Comparison of ENCODE assay signal across 19 mouse cellular contexts in genomic region chr14:121987287-121987686, GRCm38 (mm10). TPM values are rescaled to one million over a fixed set of nuclear protein-coding genes. Genes with fewer than 3 reads are reported as not detected.
A peak's percentile ranks its signal among the peaks of the same experiment; 100 is the strongest.
DNase-seq lines count a peak whose midpoint lies in the region; ATAC-seq and TF ChIP-seq lines count a peak whose summit lies in the region.
"Had no signal": no experiment of that assay in that cellular context is flagged by ENCODE, and none has a peak within 500 bp of the region (broad histone marks: within the 10 kb centered on the region; RNA-seq: fewer than 3 reads in every experiment).

No protein-coding gene starts in this region.

- no peak overlapping the region for H3K9ac ChIP-seq in heart, embryonic 11.5 days (ENCODE audit: low read depth, low read length)
- no peak overlapping the region for H3K9ac ChIP-seq in heart, embryonic 12.5 days
- H3K9ac ChIP-seq: embryonic facial prominence, embryonic 13.5 days; forebrain, embryonic 15.5 days; hindbrain, embryonic 13.5 days; lung, embryonic 15.5 days; midbrain, embryonic 12.5 days; neural tube, embryonic 15.5 days had no signal

- H3K27me3 ChIP-seq in heart, embryonic 11.5 days (ENCODE audit: control insufficient read depth, insufficient read depth, low read length): no peaks in the 10 kb centered on the region
- no peaks in the 10 kb centered on the region for H3K27me3 ChIP-seq in heart, embryonic 12.5 days (replicated peaks)
- H3K27me3 ChIP-seq in spleen, adult 2 months (ENCODE audit: control insufficient read depth, insufficient read depth, low read length): no peaks in the 10 kb centered on the region
- H3K27me3 ChIP-seq: embryonic facial prominence, embryonic 13.5 days; forebrain, embryonic 15.5 days; hindbrain, embryonic 13.5 days; lung, embryonic 15.5 days; midbrain, embryonic 12.5 days; neural tube, embryonic 15.5 days had no signal

- DNase-seq in spleen, adult 2 months (ENCODE audit: low read depth in 1 of 2, low spot score in 2 of 2): no peak
- DNase-seq in spleen, postnatal 4 days (ENCODE audit: low spot score in 2 of 2): no peak
- DNase-seq in lung, postnatal 14 days: no peak
- DNase-seq in gastrocnemius, postnatal 10 days: no peak
- DNase-seq in thymus, postnatal 10 days (ENCODE audit: low spot score in 2 of 2): no peak
- DNase-seq: cerebellum, postnatal 14 days; kidney, adult 18-20 months had no signal

- 0 out of 2 replicates have a peak, but pooled peaks cover 3% of the 10 kb centered on the region for H3K4me1 ChIP-seq in heart, embryonic 11.5 days (ENCODE audit: control insufficient read depth, insufficient read depth, low read length)
- H3K4me1 ChIP-seq in heart, embryonic 12.5 days (replicated peaks): peaks cover 20% of the 10 kb centered on the region
- H3K4me1 ChIP-seq in spleen, adult 2 months (ENCODE audit: control insufficient read depth, insufficient read depth, insufficient read length): peaks cover 26% of the 10 kb centered on the region
- H3K4me1 ChIP-seq: embryonic facial prominence, embryonic 13.5 days; forebrain, embryonic 15.5 days; hindbrain, embryonic 13.5 days; midbrain, embryonic 12.5 days; neural tube, embryonic 15.5 days had no signal

- TF ChIP-seq POLR2A in spleen, adult 2 months (IDR thresholded peaks at IDR 0.05; ENCODE audit: low read depth, low read length): no peak

- H3K36me3 ChIP-seq in heart, embryonic 11.5 days (ENCODE audit: control insufficient read depth, insufficient read depth, low read length): peaks cover 2% of the 10 kb centered on the region; the same call in 1 of the 2 replicates
- H3K36me3 ChIP-seq in heart, embryonic 12.5 days: no peaks in the 10 kb centered on the region
- no peaks in the 10 kb centered on the region for H3K36me3 ChIP-seq in spleen, adult 2 months (ENCODE audit: control insufficient read depth, insufficient read depth, low read length)
- H3K36me3 ChIP-seq: forebrain, embryonic 15.5 days; hindbrain, embryonic 13.5 days; lung, embryonic 15.5 days; neural tube, embryonic 15.5 days had no signal

- H3K4me2 ChIP-seq in heart, embryonic 11.5 days: no peak overlapping the region
- no peak overlapping the region for H3K4me2 ChIP-seq in heart, embryonic 12.5 days
- H3K4me2 ChIP-seq: embryonic facial prominence, embryonic 13.5 days; forebrain, embryonic 15.5 days; hindbrain, embryonic 13.5 days; lung, embryonic 15.5 days; midbrain, embryonic 12.5 days; neural tube, embryonic 15.5 days had no signal

- H3K27ac ChIP-seq in heart, embryonic 11.5 days (ENCODE audit: low read depth, low read length): peak overlapping the region; percentile 31; the same call in 1 of the 2 replicates
- no peak overlapping the region for H3K27ac ChIP-seq in heart, embryonic 12.5 days (ENCODE audit: poor library complexity, severe bottlenecking)
- peak overlapping the region; percentile 47 for H3K27ac ChIP-seq in spleen, adult 2 months (ENCODE audit: insufficient read depth, low read length)
- H3K27ac ChIP-seq: embryonic facial prominence, embryonic 13.5 days; forebrain, embryonic 15.5 days; hindbrain, embryonic 13.5 days; lung, embryonic 15.5 days; midbrain, embryonic 12.5 days; neural tube, embryonic 15.5 days had no signal

- H3K9me3 ChIP-seq in heart, embryonic 11.5 days (replicated peaks; ENCODE audit: control insufficient read depth, low read length): no peaks in the 10 kb centered on the region
- no peaks in the 10 kb centered on the region for H3K9me3 ChIP-seq in heart, embryonic 12.5 days (replicated peaks)
- H3K9me3 ChIP-seq: embryonic facial prominence, embryonic 13.5 days; forebrain, embryonic 15.5 days; hindbrain, embryonic 13.5 days; lung, embryonic 15.5 days; midbrain, embryonic 12.5 days; neural tube, embryonic 15.5 days had no signal

- TF ChIP-seq CTCF in spleen, adult 2 months (IDR thresholded peaks at IDR 0.05; ENCODE audit: extremely low read depth, insufficient read depth, insufficient read length, insufficient replicate concordance): no peak

- WGBS in heart, embryonic 11.5 days (ENCODE audit: insufficient replicate concordance): 57% methylated on average over 1 of the region's 1 CpGs
- WGBS in heart, embryonic 12.5 days: 73% methylated on average over 1 of the region's 1 CpGs
- 71% methylated on average over 1 of the region's 1 CpGs for WGBS in spleen, adult 2 months

- no peak overlapping the region for H3K4me3 ChIP-seq in heart, embryonic 11.5 days (ENCODE audit: low read depth, low read length)
- no peak overlapping the region for H3K4me3 ChIP-seq in heart, embryonic 12.5 days
- H3K4me3 ChIP-seq in spleen, adult 2 months (ENCODE audit: extremely low read depth, insufficient read depth, insufficient read length): no peak overlapping the region
- H3K4me3 ChIP-seq: embryonic facial prominence, embryonic 13.5 days; forebrain, embryonic 15.5 days; hindbrain, embryonic 13.5 days; lung, embryonic 15.5 days; midbrain, embryonic 12.5 days; neural tube, embryonic 15.5 days had no signal

- ATAC-seq in heart, embryonic 11.5 days (replicated peaks; ENCODE audit: insufficient number of reproducible peaks, low FRiP score, low TSS enrichment): no peak
- ATAC-seq in heart, embryonic 12.5 days (ENCODE audit: insufficient number of reproducible peaks, low FRiP score): no peak
- peak; percentile 72 for ATAC-seq in megakaryocyte progenitor cell, adult 5-6 weeks (replicated peaks; ENCODE audit: poor library complexity)
- ATAC-seq: forebrain, embryonic 15.5 days had no signal

RNA-seq across cellular contexts. Expression of gene Gpr183, which starts 22.3 kb away (rescaled TPM):
- 1.5 TPM in 2 replicates for polyA plus RNA-seq in heart, embryonic 11.5 days (2014; fragmentation: Nextera tagmentation; extraction: Ambion mirVana)
- 1.6 and 1.7 TPM in 2 replicates for polyA plus RNA-seq in heart, embryonic 12.5 days (2016; fragmentation: Nextera tagmentation; extraction: Ambion mirVana)
- 19.3 and 21.5 TPM in 2 replicates for polyA plus RNA-seq in spleen, adult 2 months (2012; rRNA removed)
- 4.0 and 7.1 TPM in 2 replicates for total RNA-seq in megakaryocyte progenitor cell, adult 5-6 weeks (2015)
- 2.2 and 3.5 TPM in 2 replicates for total RNA-seq in megakaryocyte progenitor cell, adult 5-6 weeks (2017)
- 1 to 10 TPM in 1 of 2 experiments, under 1 TPM in 1; 0.68 to 1.4 TPM for total RNA-seq in gastrocnemius, postnatal 10 days (2021)

RNA-seq across cellular contexts. Expression of gene Timm8a2, which starts 47.2 kb away (rescaled TPM):
- polyA plus RNA-seq in heart, embryonic 11.5 days (2014; fragmentation: Nextera tagmentation; extraction: Ambion mirVana): not detected in 2 replicates
- polyA plus RNA-seq in heart, embryonic 12.5 days (2016; fragmentation: Nextera tagmentation; extraction: Ambion mirVana): not detected in 2 replicates
- polyA plus RNA-seq in spleen, adult 2 months (2012; rRNA removed): 0.20 and 0.23 TPM in 2 replicates
- total RNA-seq in megakaryocyte progenitor cell, adult 5-6 weeks (2015): not detected in 2 replicates
- total RNA-seq in megakaryocyte progenitor cell, adult 5-6 weeks (2017): not detected in 2 replicates
- total RNA-seq in gastrocnemius, postnatal 10 days (2021): not detected
- total RNA-seq: gastrocnemius, postnatal 4 days; layer of hippocampus, postnatal 14 days had no signal
- polyA plus RNA-seq: embryonic facial prominence, embryonic 13.5 days; forebrain, embryonic 15.5 days; hindbrain, embryonic 13.5 days; limb, embryonic 11.5 days; lung, embryonic 15.5 days; midbrain, embryonic 12.5 days; neural tube, embryonic 15.5 days had no signal
